Mouse (Mus musculus) adrenal gland (tissue): ENCODE measurements around the gene Pitpna.

Experiments used
- intact Hi-C: fragments of 180-260 bp; cut with DNase I; formaldehyde crosslinking; loops from one replicate; pipeline ENCODE4 v1.15.1; 2025

The Pitpna gene

GRCm38 (mm10) chr11:75656621-75657590 lies 69.0 kb downstream of the Pitpna start:
- intact Hi-C loops: loop anchor here (2.0 kb wide), 1 partner anchor 20 kb away; no protein-coding TSS in a partner anchor

GRCm38 (mm10) chr11:75657841-75658240 lies 69.9 kb downstream of the Pitpna start:
- intact Hi-C loops: loop anchor here (2.0 kb wide), 1 partner anchor 19 kb away; no protein-coding TSS in a partner anchor

GRCm38 (mm10) chr11:75658311-75658710 lies 70.4 kb downstream of the Pitpna start:
- intact Hi-C loops: no loop called here

GRCm38 (mm10) chr11:75658996-75659750 lies 71.3 kb downstream of the Pitpna start:
- intact Hi-C loops: no loop called here

GRCm38 (mm10) chr11:75660081-75660590 lies 72.2 kb downstream of the Pitpna start:
- intact Hi-C loops: no loop called here

GRCm38 (mm10) chr11:75660941-75661800 lies 73.3 kb downstream of the Pitpna start:
- intact Hi-C loops: no loop called here

GRCm38 (mm10) chr11:75662131-75662530 lies 74.2 kb downstream of the Pitpna start:
- intact Hi-C loops: no loop called here

- intact Hi-C loops: no loop called here
Measured at GRCm38 (mm10) chr11:75666296-75666695, 78.4 kb downstream of the Pitpna start.

- intact Hi-C loops: no loop called here
Measured at GRCm38 (mm10) chr11:75668621-75669020, 80.7 kb downstream of the Pitpna start.

- intact Hi-C loops: no loop called here
Measured at GRCm38 (mm10) chr11:75669176-75669852, 81.4 kb downstream of the Pitpna start.

- intact Hi-C loops: no loop called here
Measured at GRCm38 (mm10) chr11:75669853-75670200, 81.9 kb downstream of the Pitpna start.

GRCm38 (mm10) chr11:75671426-75672180 lies 83.7 kb downstream of the Pitpna start:
- intact Hi-C loops: no loop called here

- intact Hi-C loops: no loop called here
Measured at GRCm38 (mm10) chr11:75673411-75673810, 85.5 kb downstream of the Pitpna start.

GRCm38 (mm10) chr11:75674875-75675274 lies 87.0 kb downstream of the Pitpna start:
- intact Hi-C loops: no loop called here

- intact Hi-C loops: loop anchor here (2.0 kb wide), 1 partner anchor 21 kb away; no protein-coding TSS in a partner anchor
Measured at GRCm38 (mm10) chr11:75677881-75678746, 90.2 kb downstream of the Pitpna start.
